Mouse (Mus musculus) midbrain, postnatal 0 days (tissue): ENCODE measurements around the gene Ccl3. TPM values are rescaled to one million over a fixed set of nuclear protein-coding genes. Genes with fewer than 3 reads are reported as not detected.

Experiments
- ATAC-seq: fragments of 200-750 bp; cut with Nextera tagmentation; 2 replicates; pipeline ENCODE4 v1.8.0; 2017; ENCODE audit warnings: moderate number of reproducible peaks, mild to moderate bottlenecking, moderate TSS enrichment, moderate library complexity; ENCODE audit not compliant: low FRiP score
- DNase-seq: peaks from one replicate; pipeline ENCODE4 v3.0.0-alpha.2; 2015; ENCODE audit warnings: low spot score
- H3K27ac ChIP-seq: fragments of 300-500 bp; sonication (generic); 2 replicates; pipeline ENCODE4 v1.5.1; 2014; ENCODE audit warnings: low read depth, mild to moderate bottlenecking, low read length, mixed read lengths
- H3K27me3 ChIP-seq: fragments of 300-500 bp; sonication (generic); 2 replicates; pipeline ENCODE4 v1.6.1; 2014; ENCODE audit warnings: low read length, control low read depth, mixed read lengths; ENCODE audit not compliant: insufficient read depth
- H3K36me3 ChIP-seq: fragments of 300-500 bp; sonication (generic); 2 replicates; pipeline ENCODE4 v1.6.1; 2014; ENCODE audit warnings: low read length, control low read depth, mixed read lengths; ENCODE audit not compliant: insufficient read depth
- H3K4me1 ChIP-seq: fragments of 300-500 bp; sonication (generic); 2 replicates; pipeline ENCODE4 v1.6.1; 2014; ENCODE audit warnings: mild to moderate bottlenecking, control low read depth, antibody characterized with exemption, low read length, mixed read lengths; ENCODE audit not compliant: insufficient read depth
- H3K4me2 ChIP-seq: fragments of 300-500 bp; sonication (generic); 2 replicates; pipeline ENCODE4 v1.6.1; 2014; ENCODE audit warnings: low read depth, mild to moderate bottlenecking, low read length, mixed read lengths; ENCODE audit not compliant: poor library complexity, severe bottlenecking
- H3K4me3 ChIP-seq: fragments of 300-500 bp; sonication (generic); 2 replicates; pipeline ENCODE4 v1.5.1; 2014; ENCODE audit warnings: low read depth, mild to moderate bottlenecking, low read length, moderate library complexity
- H3K9ac ChIP-seq: fragments of 300-500 bp; sonication (generic); replicated peaks from 2 replicates; pipeline ENCODE4 v1.6.1; 2014; ENCODE audit warnings: mild to moderate bottlenecking, low read length, moderate library complexity, mixed read lengths; ENCODE audit not compliant: poor library complexity, severe bottlenecking
- H3K9me3 ChIP-seq: fragments of 300-500 bp; sonication (generic); 2 replicates; pipeline ENCODE4 v1.6.1; 2016; ENCODE audit warnings: low read length, control low read depth
- CTCF ChIP-seq: IDR thresholded peaks from 2 replicates; pipeline ENCODE4 v1.5.1; 2016; ENCODE audit warnings: antibody characterized with exemption, mild to moderate bottlenecking
- WGBS: fragments of 180-500 bp; shearing (Covaris S2); extraction: QIAGEN DNeasy Blood & Tissue Kit; methylation state at CpG from one replicate; pipeline ENCODE4 v1.1.7; 2014; 5-methylcytosine and 5-hydroxymethylcytosine counted together
- polyA plus RNA-seq: library from polyadenylated mRNA; unstranded; fragments of >200 nt; fragmentation: Nextera tagmentation; extraction: Ambion mirVana; gene quantifications from 2 replicates; pipeline ENCODE4 v1.2.1, GENCODE M21; 2015
- total RNA-seq: library from RNA; depleted of rRNA; stranded (reverse); fragments of >200 nt; gene quantifications from 2 replicates; pipeline ENCODE4 v1.2.3, GENCODE M21; 2014; rRNA removed

The Ccl3 gene
- 0.76 and 5.3 TPM in 2 replicates for total RNA-seq
- polyA plus RNA-seq, result 0.91 and 1.2 TPM in 2 replicates

DNA sequence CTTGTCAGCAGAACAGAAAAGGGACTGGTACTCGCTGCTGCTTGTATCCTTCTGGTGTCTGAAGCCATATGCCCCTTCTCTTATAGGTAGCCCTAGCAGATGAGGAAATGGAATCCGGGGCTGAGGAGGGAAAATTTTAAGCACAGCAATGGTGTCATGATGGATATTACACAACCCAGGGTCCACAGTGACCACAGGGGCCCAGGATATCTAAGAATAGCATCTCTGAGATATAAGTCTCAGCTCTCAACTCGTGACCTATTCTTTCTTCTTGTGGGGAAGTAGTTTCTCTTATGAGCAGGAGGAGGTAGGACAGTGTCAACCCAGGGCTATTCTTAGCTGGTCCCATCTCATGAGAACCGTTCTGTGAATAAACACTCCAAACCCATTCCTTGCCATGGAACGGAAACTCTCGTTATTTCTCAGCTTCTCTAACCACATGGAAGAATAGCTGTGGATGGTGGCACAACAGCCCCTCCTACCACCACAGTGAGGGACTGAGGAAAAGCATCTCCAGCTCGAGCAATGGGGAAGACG, at the start of gene Ccl3:
Ccl3 (minus strand) TSS at position 51 of the 537 bp plus-strand sequence.
- Histone ChIP-seq H3K4me1 (no peaks in the 10 kb centered on the region), H3K36me3 (no peaks in the 10 kb centered on the region), H3K27ac (no peak within 1 kb of the TSS), H3K4me2 (no peak within 1 kb of the TSS), H3K4me3 (no peak within 1 kb of the TSS), H3K9ac (no peak within 1 kb of the TSS), H3K27me3 (no peaks in the 10 kb centered on the region), H3K9me3 (no peaks in the 10 kb centered on the region)
- no peak for TF ChIP-seq CTCF
- no peak for ATAC-seq
- 79% methylated on average over 8 of the region's 8 CpGs for WGBS
- peak; percentile 5 for DNase-seq

DNA sequence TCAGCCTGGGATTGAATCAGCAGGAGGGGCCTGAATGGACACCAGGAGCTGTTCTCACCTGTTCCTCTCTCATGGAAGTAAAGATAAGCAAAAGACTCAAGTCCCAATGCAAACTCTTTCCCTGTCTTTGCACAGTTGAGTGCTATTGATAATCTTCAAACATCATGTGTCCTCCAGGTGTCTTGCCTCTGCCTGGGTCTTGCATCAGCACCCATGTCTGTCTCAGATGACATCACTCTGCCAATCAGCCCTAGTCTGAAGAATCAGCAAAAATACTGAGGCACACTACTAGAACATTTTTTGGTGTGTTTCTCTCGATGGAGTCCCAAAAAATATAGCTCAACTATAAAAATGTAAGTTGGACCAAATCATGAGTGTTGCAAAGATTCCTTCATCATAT, 42.9 kb upstream of the Ccl3 start:
- WGBS, result 69% methylated on average over 1 of the region's 1 CpGs
- DNase-seq (no peak), ATAC-seq (no peak)
- no peaks in the 10 kb centered on the region for H3K27me3 ChIP-seq
- H3K9me3 ChIP-seq, result no peaks in the 10 kb centered on the region
- no peak overlapping the region for H3K27ac ChIP-seq
- H3K4me1 ChIP-seq, result no peaks in the 10 kb centered on the region
- no peak overlapping the region for H3K4me2 ChIP-seq
- no peak overlapping the region for H3K4me3 ChIP-seq
- no peak overlapping the region for H3K9ac ChIP-seq
- TF ChIP-seq CTCF, result no peak
- no peaks in the 10 kb centered on the region for H3K36me3 ChIP-seq

DNA sequence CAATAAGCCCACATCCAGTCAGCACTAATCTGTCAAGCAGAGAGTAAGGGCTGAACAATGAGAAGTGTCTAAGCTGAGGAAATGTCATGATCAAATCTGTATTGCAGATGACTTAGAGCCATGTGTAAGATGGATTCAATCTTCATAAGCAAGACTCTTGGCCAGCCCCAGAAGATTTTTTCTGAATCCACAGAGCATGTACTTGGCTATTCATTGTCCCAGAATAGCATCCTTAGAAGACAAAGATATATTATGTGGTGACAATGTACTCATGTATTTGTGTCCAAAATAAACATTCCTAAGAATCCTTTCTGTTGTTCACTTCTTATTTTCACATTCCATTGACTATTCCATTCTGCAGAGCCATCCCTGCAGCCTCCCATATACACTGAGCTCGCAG, 40.8 kb upstream of the Ccl3 start:
- Histone ChIP-seq H3K4me3 (no peak overlapping the region), H3K4me2 (no peak overlapping the region), H3K4me1 (no peaks in the 10 kb centered on the region), H3K27me3 (no peaks in the 10 kb centered on the region), H3K36me3 (no peaks in the 10 kb centered on the region), H3K27ac (no peak overlapping the region), H3K9ac (no peak overlapping the region), H3K9me3 (no peaks in the 10 kb centered on the region)
- ATAC-seq (no peak), DNase-seq (no peak)
- 94% methylated on average over 1 of the region's 1 CpGs for WGBS
- no peak for TF ChIP-seq CTCF

DNA sequence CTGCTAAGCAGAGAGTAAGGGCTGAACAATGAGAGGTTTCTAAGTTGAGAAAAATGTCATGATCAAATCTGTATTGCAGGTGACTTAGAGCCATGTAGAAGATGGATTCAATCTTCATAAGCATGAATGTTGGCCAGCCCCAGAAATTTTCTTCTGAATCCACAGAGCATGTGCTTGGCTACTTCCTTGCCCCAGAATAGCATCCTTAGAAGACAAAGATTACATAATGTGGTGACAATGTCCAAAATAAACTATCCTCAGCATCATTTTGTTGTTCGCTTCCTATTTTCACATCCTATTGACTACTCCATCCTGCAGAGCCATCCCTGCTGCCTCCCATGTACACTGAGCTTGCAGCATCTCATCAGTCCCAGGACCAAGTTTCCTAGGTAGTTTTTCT, 26.5 kb upstream of the Ccl3 start:
- H3K27me3 ChIP-seq, result no peaks in the 10 kb centered on the region
- H3K9ac ChIP-seq, result no peak overlapping the region
- H3K36me3 ChIP-seq, result no peaks in the 10 kb centered on the region
- no peak for ATAC-seq
- no peak overlapping the region for H3K4me2 ChIP-seq
- H3K4me3 ChIP-seq, result no peak overlapping the region
- no peak overlapping the region for H3K27ac ChIP-seq
- no peaks in the 10 kb centered on the region for H3K9me3 ChIP-seq
- no peak for DNase-seq
- no peaks in the 10 kb centered on the region for H3K4me1 ChIP-seq
- 85% methylated on average over 1 of the region's 1 CpGs for WGBS
- no peak for TF ChIP-seq CTCF

DNA sequence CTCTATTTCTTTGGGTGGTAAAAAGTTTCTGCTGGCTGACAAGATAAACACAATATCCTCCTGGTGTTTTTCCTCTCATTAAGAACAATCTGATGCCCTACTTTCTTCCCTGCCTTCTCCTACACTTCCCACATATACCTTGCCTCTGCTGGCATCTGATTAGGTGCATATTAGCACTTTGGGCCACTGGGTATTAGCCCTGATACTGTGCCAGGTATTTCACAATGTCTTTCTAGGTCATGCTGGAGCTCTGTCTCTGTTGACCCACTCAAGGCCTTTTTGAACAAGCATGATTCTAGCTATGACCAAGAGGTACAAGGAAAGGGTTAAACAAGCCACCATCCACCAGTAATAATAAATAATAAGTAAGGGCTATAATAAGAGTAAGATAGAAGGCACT, 22.6 kb upstream of the Ccl3 start:
- no peak for TF ChIP-seq CTCF
- no peak overlapping the region for H3K27ac ChIP-seq
- H3K9ac ChIP-seq, result no peak overlapping the region
- H3K4me1 ChIP-seq, result no peaks in the 10 kb centered on the region
- DNase-seq (no peak), ATAC-seq (no peak)
- no peak overlapping the region for H3K4me3 ChIP-seq
- no peak overlapping the region for H3K4me2 ChIP-seq
- no peaks in the 10 kb centered on the region for H3K9me3 ChIP-seq
- no peaks in the 10 kb centered on the region for H3K36me3 ChIP-seq
- H3K27me3 ChIP-seq, result no peaks in the 10 kb centered on the region

DNA sequence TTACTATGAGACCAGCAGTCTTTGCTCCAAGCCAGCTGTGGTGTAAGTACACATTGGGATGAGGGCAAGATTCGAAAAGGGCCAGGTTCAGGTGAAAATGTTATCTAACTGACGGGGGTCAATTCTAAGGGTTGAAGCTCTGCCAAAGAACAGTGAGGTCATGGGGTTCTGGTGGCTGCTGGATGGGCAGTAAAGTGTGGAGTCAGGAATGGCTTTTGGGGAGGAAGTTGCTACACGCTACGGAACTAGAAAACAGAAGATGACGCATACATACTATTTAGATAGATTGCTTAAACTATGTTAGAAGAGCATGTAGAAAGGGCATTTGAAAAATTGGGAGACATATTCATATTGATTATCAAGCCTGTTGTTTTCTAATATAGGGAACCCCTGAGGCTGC, 14.4 kb upstream of the Ccl3 start:
- WGBS, result 91% methylated on average over 5 of the region's 5 CpGs
- H3K9ac ChIP-seq, result no peak overlapping the region
- no peaks in the 10 kb centered on the region for H3K36me3 ChIP-seq
- H3K9me3 ChIP-seq, result no peaks in the 10 kb centered on the region
- no peak overlapping the region for H3K27ac ChIP-seq
- DNase-seq (no peak), ATAC-seq (no peak)
- H3K4me1 ChIP-seq, result no peaks in the 10 kb centered on the region
- no peaks in the 10 kb centered on the region for H3K27me3 ChIP-seq
- no peak overlapping the region for H3K4me2 ChIP-seq
- H3K4me3 ChIP-seq, result no peak overlapping the region
- TF ChIP-seq CTCF, result no peak
